Mouse (Mus musculus) stomach, postnatal 0 days (tissue): ENCODE data around the gene Veph1. TPM values are rescaled to one million over a fixed set of nuclear protein-coding genes. Genes with fewer than 3 reads are reported as not detected.

Experiments
- ATAC-seq: fragments of 200-750 bp; cut with Nextera tagmentation; 2 replicates; pipeline ENCODE4 v1.8.0; 2017; ENCODE audit not compliant: low FRiP score, low TSS enrichment
- DNase-seq: peaks from one replicate; pipeline ENCODE4 v3.0.0-alpha.2; 2016; ENCODE audit warnings: low spot score
- H3K27ac ChIP-seq: fragments of 300-500 bp; sonication (generic); replicated peaks from 2 replicates; pipeline ENCODE4 v1.5.1; 2014; ENCODE audit warnings: mild to moderate bottlenecking, control low read depth
- H3K27me3 ChIP-seq: fragments of 300-500 bp; sonication (generic); 2 replicates; pipeline ENCODE4 v1.6.1; 2014; ENCODE audit warnings: low read length; ENCODE audit not compliant: control insufficient read depth, insufficient read depth
- H3K36me3 ChIP-seq: fragments of 300-500 bp; sonication (generic); 2 replicates; pipeline ENCODE4 v1.6.1; 2014; ENCODE audit warnings: low read length, mixed read lengths; ENCODE audit not compliant: control insufficient read depth, insufficient read depth
- H3K4me1 ChIP-seq: fragments of 300-500 bp; sonication (generic); replicated peaks from 2 replicates; pipeline ENCODE4 v1.6.1; 2014; ENCODE audit warnings: antibody characterized with exemption; ENCODE audit not compliant: control insufficient read depth, insufficient read depth
- H3K4me2 ChIP-seq: fragments of 300-500 bp; sonication (generic); replicated peaks from 2 replicates; pipeline ENCODE4 v1.6.1; 2014; ENCODE audit warnings: low read depth, mild to moderate bottlenecking, control low read depth, moderate library complexity
- H3K4me3 ChIP-seq: fragments of 300-500 bp; sonication (generic); 2 replicates; pipeline ENCODE4 v1.5.1; 2014; ENCODE audit warnings: low read depth, low read length, control low read depth
- H3K9ac ChIP-seq: fragments of 300-500 bp; sonication (generic); 2 replicates; pipeline ENCODE4 v1.6.1; 2014; ENCODE audit warnings: mild to moderate bottlenecking, low read length, control low read depth, mixed read lengths
- H3K9me3 ChIP-seq: fragments of 300-500 bp; sonication (generic); 2 replicates; pipeline ENCODE4 v1.6.1; 2016; ENCODE audit warnings: low read length; ENCODE audit not compliant: control insufficient read depth
- CTCF ChIP-seq: IDR thresholded peaks from 2 replicates; pipeline ENCODE4 v1.5.1; 2016; ENCODE audit warnings: antibody characterized with exemption, low read depth, mild to moderate bottlenecking, moderate library complexity
- EP300 ChIP-seq: optimal IDR thresholded peaks from 2 replicates; pipeline ENCODE3; 2016; ENCODE audit warnings: antibody characterized with exemption
- whole genome bisulfite sequencing: fragments of 180-500 bp; shearing (Covaris S2); extraction: QIAGEN DNeasy Blood & Tissue Kit; methylation state at CpG from one replicate; pipeline ENCODE4 v1.1.7; 2014; 5-methylcytosine and 5-hydroxymethylcytosine counted together
- polyA plus RNA-seq: library from polyadenylated mRNA; unstranded; fragments of >200 nt; fragmentation: Nextera tagmentation; extraction: Ambion mirVana; gene quantifications from 2 replicates; pipeline ENCODE4 v1.2.1, GENCODE M21; 2015

Veph1 gene
- polyA plus RNA-seq, 1 experiment from 2014 or later = 0.02 TPM

DNA sequence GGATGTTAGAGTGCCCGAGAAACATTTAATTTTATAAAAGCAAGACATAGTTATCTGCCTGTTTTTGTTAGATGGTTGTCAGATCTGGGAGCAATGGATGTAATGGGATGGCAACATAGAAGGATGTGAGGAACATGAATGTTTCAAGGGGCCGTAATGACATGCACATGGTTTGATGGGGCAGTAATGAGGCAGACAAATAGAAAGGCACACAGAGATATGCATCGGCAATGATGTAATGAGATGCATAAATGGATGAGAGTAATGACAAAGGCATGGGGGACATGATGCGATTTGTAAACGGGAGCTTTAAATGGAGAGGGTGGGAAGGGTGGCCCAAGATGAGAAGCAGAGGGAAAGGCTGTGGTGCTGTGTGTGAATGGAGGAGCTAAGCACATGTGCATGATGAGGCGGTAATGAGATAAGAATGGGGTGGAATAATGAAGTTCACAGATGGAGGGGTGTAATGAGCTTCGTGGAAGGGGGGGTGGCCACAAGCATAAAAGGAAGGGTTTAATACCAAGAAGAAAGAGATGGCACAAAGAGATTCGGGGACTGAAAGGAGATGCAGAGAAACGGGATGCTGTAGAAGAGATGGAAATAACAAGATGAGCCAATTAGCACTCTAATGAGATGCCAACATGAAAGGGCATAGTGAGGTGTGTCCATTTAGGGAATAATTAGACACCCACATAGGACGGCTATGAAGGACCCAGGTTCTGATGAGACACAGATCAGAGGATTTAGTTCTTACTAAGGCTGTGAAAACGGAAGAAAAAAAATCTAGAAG lies 194.6 kb downstream of the Veph1 start:
- no peak for ATAC-seq
- H3K4me2 ChIP-seq = no peak overlapping the region

DNA sequence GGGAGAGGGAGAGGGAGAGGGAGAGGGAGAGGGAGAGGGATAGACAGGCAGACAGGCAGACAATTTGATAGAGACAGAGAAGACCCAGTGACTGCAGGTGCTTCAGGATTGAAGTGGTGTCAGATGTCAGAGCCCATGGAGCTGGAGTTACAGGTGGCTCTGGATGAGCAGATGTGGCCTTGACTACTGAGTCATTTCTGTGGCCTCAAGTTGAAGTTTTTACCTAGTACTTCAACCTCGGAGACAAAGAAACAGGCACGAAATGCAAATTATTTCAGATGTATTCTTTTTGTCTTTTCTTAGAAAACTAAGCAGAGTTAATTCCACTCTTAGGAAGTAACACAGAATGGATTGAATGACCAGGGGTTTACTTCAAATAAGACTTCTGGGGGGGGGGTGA lies 195.6 kb downstream of the Veph1 start:
- Histone ChIP-seq H3K36me3 (no peaks in the 10 kb centered on the region), H3K4me1 (no peaks in the 10 kb centered on the region), H3K4me3 (no peak overlapping the region), H3K9me3 (no peaks in the 10 kb centered on the region), H3K27ac (no peak overlapping the region), H3K4me2 (no peak overlapping the region), H3K27me3 (no peaks in the 10 kb centered on the region), H3K9ac (no peak overlapping the region)
- no peak for DNase-seq
- TF ChIP-seq CTCF (no peak), EP300 (no peak)
- WGBS = 80% methylated on average over 2 of the region's 2 CpGs
- no peak for ATAC-seq

More for the DNA sequence above, 194.6 kb downstream of the Veph1 start:
- no peak overlapping the region for H3K4me3 ChIP-seq
- WGBS = 89% methylated on average over 11 of the region's 11 CpGs
- H3K9me3 ChIP-seq = no peaks in the 10 kb centered on the region
- no peak for DNase-seq
- H3K4me1 ChIP-seq = no peaks in the 10 kb centered on the region
- no peaks in the 10 kb centered on the region for H3K27me3 ChIP-seq
- H3K9ac ChIP-seq = no peak overlapping the region
- TF ChIP-seq CTCF (no peak), EP300 (no peak)
- H3K36me3 ChIP-seq = no peaks in the 10 kb centered on the region
- H3K27ac ChIP-seq = no peak overlapping the region

DNA sequence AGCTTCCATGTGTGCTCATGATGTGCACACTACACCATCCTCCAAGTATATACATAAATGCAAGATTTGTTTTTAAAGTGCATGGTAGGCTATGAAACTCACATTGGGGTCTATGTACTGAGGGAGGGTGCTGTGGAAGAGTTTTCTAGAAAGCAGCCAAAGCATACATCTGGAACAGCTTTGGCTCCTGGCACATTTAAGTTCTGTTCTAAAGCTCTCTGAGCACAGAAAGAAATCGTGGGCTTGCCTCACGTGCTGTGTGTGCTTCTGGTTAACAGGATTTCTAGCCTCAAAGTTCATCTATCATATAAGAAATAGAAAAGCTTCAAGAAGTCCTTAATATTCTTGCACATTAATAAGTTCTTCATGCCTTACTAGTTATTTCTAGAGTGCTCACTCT lies 204.9 kb downstream of the Veph1 start:
- H3K9me3 ChIP-seq = no peaks in the 10 kb centered on the region
- no peak overlapping the region for H3K9ac ChIP-seq
- H3K36me3 ChIP-seq = no peaks in the 10 kb centered on the region
- H3K4me2 ChIP-seq = no peak overlapping the region
- H3K4me1 ChIP-seq = no peaks in the 10 kb centered on the region
- TF ChIP-seq CTCF (no peak), EP300 (no peak)
- H3K27me3 ChIP-seq = no peaks in the 10 kb centered on the region
- ATAC-seq (no peak), DNase-seq (no peak)
- WGBS = 69% methylated on average over 2 of the region's 2 CpGs
- no peak overlapping the region for H3K27ac ChIP-seq
- no peak overlapping the region for H3K4me3 ChIP-seq

DNA sequence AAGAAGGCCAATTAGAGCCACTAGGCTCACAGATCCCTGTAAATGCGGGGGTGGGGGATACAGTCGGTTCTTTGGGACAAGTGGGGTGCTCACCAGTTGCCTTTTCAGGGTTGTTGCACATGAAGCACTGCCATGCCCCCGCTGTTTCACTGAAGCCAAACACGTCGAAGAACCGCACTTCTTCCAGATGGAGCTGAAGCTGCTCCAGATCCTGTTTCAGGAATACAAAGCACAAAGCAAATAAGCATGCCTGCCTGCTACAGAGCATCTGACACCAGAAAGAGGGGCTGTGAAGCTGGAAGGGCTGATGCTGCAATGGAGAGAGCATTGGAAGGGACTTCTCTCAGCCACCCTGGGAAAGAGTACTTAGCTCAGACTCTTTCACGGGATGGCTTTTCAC lies 209.0 kb downstream of the Veph1 start:
- no peaks in the 10 kb centered on the region for H3K9me3 ChIP-seq
- no peak overlapping the region for H3K4me3 ChIP-seq
- H3K36me3 ChIP-seq = no peaks in the 10 kb centered on the region
- ATAC-seq (no peak), DNase-seq (no peak)
- no peak overlapping the region for H3K4me2 ChIP-seq
- no peaks in the 10 kb centered on the region for H3K27me3 ChIP-seq
- H3K9ac ChIP-seq = no peak overlapping the region
- no peak for TF ChIP-seq CTCF
- no peak for TF ChIP-seq EP300
- H3K4me1 ChIP-seq = no peaks in the 10 kb centered on the region
- WGBS = 81% methylated on average over 7 of the region's 7 CpGs
- no peak overlapping the region for H3K27ac ChIP-seq

DNA sequence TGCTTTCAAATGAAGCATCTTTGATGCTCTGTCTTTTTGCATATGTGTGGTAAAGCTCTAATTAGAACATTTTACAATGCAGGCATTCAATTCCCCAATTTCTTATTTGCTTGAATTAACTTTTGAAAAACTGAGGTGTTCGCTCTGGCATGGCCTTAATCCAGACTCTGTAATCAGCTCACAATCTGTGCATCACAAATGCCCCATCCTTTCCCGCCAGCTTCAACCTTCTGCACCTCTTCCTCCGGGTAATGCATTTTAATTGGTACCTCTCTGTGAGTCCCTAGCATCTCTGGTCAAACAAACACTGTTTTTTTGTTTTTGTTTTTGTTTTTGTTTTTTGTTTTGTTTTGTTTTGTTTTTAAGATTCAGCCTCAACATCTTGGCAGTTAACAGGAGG lies 212.8 kb downstream of the Veph1 start:
- Histone ChIP-seq H3K9ac (no peak overlapping the region), H3K9me3 (no peaks in the 10 kb centered on the region), H3K27me3 (no peaks in the 10 kb centered on the region), H3K4me1 (no peaks in the 10 kb centered on the region), H3K4me3 (no peak overlapping the region), H3K27ac (no peak overlapping the region), H3K36me3 (no peaks in the 10 kb centered on the region), H3K4me2 (no peak overlapping the region)
- no peak for DNase-seq
- ATAC-seq = no peak
- 90% methylated on average over 3 of the region's 3 CpGs for WGBS
- no peak for TF ChIP-seq CTCF
- TF ChIP-seq EP300 = no peak

DNA sequence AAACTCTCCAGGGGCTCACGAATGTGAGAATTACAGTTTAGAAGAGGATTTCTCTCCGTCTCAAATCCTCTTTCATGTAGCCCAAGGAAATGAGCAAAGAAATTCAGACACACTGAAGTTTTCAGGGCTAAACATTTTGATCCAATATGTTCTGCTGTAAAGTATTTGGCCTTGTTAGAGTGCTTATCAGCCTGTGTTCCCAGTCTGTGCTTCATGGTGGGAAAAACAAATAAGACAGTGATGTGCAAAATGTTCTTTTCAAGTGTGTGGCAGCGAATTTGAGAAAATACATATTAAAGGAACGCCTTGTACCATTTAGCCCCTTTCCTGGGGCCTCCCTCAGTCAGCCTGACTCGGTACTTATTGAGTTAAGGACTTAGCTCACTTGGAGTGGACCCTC lies 213.2 kb downstream of the Veph1 start:
- H3K36me3 ChIP-seq = no peaks in the 10 kb centered on the region

More for the DNA sequence above, 213.2 kb downstream of the Veph1 start:
- DNase-seq (no peak), ATAC-seq (no peak)
- H3K4me3 ChIP-seq = no peak overlapping the region
- H3K27me3 ChIP-seq = no peaks in the 10 kb centered on the region
- no peaks in the 10 kb centered on the region for H3K9me3 ChIP-seq
- no peak overlapping the region for H3K9ac ChIP-seq
- no peaks in the 10 kb centered on the region for H3K4me1 ChIP-seq
- TF ChIP-seq EP300 = no peak
- no peak for TF ChIP-seq CTCF
- H3K4me2 ChIP-seq = no peak overlapping the region
- 55% methylated on average over 5 of the region's 5 CpGs for WGBS
- H3K27ac ChIP-seq = no peak overlapping the region
